Mouse (Mus musculus) lung, adult 2 months (tissue): ENCODE measurements around the gene Slamf6. TPM values are rescaled to one million over a fixed set of nuclear protein-coding genes. Genes with fewer than 3 reads are reported as not detected.

Experiments
- DNase-seq: peaks from one replicate; pipeline ENCODE4 v3.0.0; 2022
- H3K4me1 ChIP-seq: fragments of 200-500 bp; 2 replicates; pipeline ENCODE4 v1.6.1; 2011; ENCODE audit warnings: low read length; ENCODE audit not compliant: control insufficient read depth, insufficient read depth
- H3K4me3 ChIP-seq: fragments of 200-500 bp; replicated peaks from 2 replicates; pipeline ENCODE3; 2011; ENCODE audit warnings: low read depth, mild to moderate bottlenecking, control low read depth, low read length; ENCODE audit errors: extremely low read depth
- CTCF ChIP-seq: fragments of 200-500 bp; IDR thresholded peaks from 2 replicates; pipeline ENCODE4 v1.5.1; 2011; ENCODE audit warnings: mild to moderate bottlenecking, low read length, control low read depth; ENCODE audit not compliant: insufficient read depth
- POLR2A ChIP-seq: fragments of 200-500 bp; IDR thresholded peaks from 2 replicates; pipeline ENCODE4 v1.6.1; 2011; ENCODE audit warnings: low read depth, mild to moderate bottlenecking, control low read depth, low read length, borderline replicate concordance; ENCODE audit errors: extremely low read depth
- WGBS: fragments of 180-500 bp; shearing (Covaris S2); methylation state at CpG from one replicate; pipeline ENCODE4 v1.1.7; 2018; 5-methylcytosine and 5-hydroxymethylcytosine counted together
- polyA plus RNA-seq: library from polyadenylated mRNA; depleted of rRNA; stranded (reverse); fragments of >200 nt; gene quantifications from 2 replicates; pipeline ENCODE4 v1.2.3, GENCODE M21; 2012

The Slamf6 gene
- polyA plus RNA-seq, 1 experiment, result 2.5 TPM

DNA sequence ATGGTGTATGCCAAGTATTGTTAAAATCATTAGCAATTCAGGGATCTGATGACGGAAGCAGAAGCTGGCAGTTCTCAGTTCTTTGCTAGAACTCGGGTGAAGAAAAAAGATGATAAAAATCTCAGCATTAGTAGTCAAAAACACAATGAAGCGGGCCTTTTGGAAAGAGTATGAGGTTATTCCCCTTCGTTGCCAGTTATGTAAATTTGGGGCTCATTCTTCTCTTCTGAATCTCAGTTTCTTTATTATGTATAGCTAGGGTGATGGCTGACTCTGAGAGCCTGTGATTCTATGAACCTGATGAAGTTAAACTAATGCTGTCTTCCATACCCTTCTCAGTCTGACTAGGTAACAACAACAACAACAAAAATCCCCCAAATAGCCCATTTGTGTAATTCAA is 58.5 kb downstream of the Slamf6 start:
- no peak for DNase-seq
- H3K4me3 ChIP-seq, result no peak overlapping the region
- 80% methylated on average over 4 of the region's 4 CpGs for WGBS
- no peaks in the 10 kb centered on the region for H3K4me1 ChIP-seq
- TF ChIP-seq POLR2A (no peak), CTCF (no peak)

DNA sequence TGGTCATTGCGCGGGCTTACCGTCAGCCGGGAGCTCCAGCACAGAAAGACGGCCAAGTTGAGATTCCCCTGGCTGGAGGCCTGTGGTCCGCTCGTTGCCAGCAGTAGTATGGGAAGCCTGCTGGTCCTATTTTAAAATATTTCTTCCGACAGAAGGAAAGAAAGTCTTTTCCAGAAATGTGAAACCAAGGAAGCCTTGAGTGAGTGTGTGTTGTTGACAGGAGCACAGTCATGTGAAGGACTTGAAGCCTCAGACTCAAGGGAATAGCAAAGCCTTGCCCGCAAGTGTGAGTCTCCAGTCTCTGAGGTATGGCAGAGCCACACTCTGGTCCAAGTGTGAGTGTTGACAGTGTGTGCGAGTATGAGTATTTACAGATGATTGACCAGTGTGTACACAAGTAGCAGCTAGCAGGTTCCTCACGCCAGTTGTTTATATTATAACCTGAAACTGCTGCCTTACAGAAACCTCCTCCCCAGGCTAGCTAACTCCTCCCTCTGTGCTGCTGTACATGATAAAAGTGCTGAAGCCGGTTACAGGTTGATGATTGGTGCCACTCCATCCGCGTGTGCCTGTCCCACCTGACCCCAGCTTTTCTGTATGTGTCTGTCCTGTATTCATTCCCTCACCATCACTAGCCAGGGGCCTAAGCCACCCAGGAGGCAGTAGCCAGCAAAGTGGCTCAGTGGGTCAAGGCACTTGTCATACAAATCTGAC is 59.7 kb downstream of the Slamf6 start:
- DNase-seq, result no peak
- H3K4me3 ChIP-seq, result no peak overlapping the region
- 73% methylated on average over 14 of the region's 14 CpGs for WGBS
- TF ChIP-seq CTCF, result no peak
- TF ChIP-seq POLR2A, result no peak
- no peaks in the 10 kb centered on the region for H3K4me1 ChIP-seq

DNA sequence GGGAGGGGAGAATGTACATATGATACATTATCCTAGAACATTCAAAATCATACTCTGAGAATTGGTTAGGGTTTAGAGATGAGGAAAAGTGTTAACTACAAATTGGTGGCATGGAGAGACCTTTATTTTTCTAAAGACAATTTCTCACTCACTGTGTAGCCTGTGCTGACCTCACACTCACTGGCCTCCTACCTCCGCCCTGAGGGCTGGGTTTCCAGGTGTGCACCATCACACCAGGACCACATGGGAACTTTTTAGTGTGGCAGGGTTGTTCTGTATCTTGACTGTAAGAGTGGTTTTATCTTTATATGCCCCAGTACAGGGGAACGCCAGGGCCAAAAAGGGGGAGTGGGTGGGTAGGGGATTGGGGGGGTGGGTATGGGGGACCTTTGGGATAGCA is 60.6 kb downstream of the Slamf6 start:
- no peak overlapping the region for H3K4me3 ChIP-seq
- WGBS, result 79% methylated on average over 2 of the region's 2 CpGs
- DNase-seq, result no peak
- TF ChIP-seq CTCF (no peak), POLR2A (no peak)
- H3K4me1 ChIP-seq, result no peaks in the 10 kb centered on the region

DNA sequence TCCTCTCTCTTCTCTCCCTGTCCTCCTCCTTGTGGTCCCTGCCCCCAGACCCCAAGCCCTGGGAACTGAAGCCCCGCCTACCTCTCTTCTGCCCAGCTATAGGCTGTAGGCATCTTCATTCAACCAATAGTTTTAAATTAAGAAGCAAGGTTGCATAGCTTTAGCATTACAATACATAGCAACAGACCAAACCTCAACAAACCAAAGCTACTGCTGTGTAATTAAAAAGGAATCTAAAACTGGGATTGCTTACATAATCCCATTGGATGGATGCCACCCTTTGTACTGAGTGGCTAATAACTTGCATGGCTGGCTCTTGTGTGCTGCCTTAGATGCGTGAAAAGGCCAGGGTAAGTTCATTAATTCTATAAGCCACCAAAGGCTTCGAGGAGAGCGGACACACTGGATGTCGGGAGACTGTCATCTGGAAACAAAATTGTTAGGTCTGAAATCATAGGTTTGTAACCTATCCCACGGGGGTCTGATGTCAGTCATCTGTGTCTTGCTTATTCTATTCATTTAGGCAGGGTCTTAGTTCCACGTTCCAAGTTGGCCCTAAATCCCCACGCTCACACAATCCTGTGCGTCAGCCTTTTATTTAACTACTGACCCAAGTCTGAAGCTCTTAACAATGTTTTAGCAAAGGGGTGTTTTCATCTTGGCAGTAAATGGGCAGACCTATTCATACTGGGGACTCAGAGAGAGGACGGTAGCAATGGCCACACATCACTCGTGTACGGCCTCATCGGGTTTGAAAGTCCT is 62.8 kb downstream of the Slamf6 start:
- WGBS, result 87% methylated on average over 13 of the region's 13 CpGs
- no peak for DNase-seq
- no peak overlapping the region for H3K4me3 ChIP-seq
- no peaks in the 10 kb centered on the region for H3K4me1 ChIP-seq
- no peak for TF ChIP-seq POLR2A
- no peak for TF ChIP-seq CTCF

DNA sequence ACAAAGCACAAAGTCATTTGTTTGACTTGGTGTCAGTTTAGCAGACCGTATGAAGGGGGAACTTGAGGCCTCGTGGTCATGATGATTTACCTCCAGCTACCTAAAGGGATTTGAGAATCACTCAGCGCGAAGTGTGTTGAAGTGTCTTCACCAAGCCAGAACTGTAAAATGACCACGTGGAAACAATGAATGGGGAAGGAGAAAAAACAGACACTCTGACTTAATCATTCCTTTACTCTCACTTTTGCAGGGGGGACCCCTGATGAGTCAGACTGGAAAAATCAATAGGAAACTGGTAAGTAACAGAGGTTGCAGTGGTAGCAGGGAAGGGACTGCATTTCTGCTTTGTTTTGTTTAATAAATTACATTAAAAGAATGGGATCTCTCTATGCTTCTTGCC is 64.9 kb downstream of the Slamf6 start:
- H3K4me1 ChIP-seq, result no peaks in the 10 kb centered on the region
- no peak overlapping the region for H3K4me3 ChIP-seq
- WGBS, result 69% methylated on average over 5 of the region's 5 CpGs
- no peak for DNase-seq
- TF ChIP-seq POLR2A (no peak), CTCF (no peak)

DNA sequence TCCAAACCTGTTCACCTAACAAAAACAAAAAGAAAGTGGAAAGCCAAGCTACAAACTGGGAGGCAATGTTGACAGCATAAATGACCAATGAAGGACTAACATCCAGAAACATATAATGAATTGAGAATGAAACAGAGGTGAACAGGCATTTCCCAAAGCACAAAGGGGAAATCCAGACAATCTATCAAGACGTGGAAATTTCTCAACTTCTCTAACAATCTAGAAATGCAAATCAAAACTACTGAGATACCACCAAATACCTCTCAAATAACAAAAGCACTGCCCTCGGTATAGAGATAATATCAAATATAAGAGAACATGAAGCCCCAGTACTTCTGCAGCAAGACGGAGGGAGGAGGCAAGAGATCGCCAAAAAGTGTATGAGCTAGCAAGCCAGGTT is 65.4 kb downstream of the Slamf6 start:
- 64% methylated on average over 4 of the region's 4 CpGs for WGBS

DNA sequence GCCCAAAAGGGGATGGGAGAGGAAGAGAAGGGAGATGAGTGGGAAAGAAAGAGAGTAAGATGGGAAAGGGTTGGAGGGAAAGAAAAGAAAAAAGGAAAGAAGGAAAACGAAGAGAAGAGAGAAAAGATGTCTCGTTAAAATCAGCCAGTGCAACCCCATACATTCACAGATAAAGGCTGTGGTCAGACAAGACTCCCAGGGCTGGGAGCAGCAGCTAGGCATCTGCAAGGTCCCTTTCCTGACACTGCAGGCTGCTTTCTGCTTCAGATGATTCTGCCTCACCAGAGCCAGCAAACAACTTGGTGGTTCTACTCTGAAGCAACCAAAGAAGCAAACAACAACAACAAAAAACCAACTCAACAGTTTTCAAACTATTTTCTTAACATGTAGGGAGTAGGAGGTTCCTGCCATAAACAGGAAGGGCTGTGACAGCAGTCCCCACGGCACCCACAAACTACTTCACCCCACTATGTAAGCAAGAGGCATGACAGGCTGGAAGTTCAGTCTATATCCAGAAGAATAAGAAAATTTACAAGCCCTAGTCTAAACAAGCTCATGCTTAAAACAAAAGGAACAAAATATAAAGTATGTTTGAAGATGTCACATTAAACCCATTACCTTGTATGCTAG is 66.2 kb downstream of the Slamf6 start:
- no peak for TF ChIP-seq POLR2A
- TF ChIP-seq CTCF, result no peak
- no peak overlapping the region for H3K4me3 ChIP-seq
- 45% methylated on average over 3 of the region's 3 CpGs for WGBS
- H3K4me1 ChIP-seq, result no peaks in the 10 kb centered on the region
- no peak for DNase-seq

More for the DNA sequence above, 65.4 kb downstream of the Slamf6 start:
- H3K4me1 ChIP-seq, result no peaks in the 10 kb centered on the region
- no peak for DNase-seq
- no peak overlapping the region for H3K4me3 ChIP-seq
- no peak for TF ChIP-seq CTCF
- no peak for TF ChIP-seq POLR2A

DNA sequence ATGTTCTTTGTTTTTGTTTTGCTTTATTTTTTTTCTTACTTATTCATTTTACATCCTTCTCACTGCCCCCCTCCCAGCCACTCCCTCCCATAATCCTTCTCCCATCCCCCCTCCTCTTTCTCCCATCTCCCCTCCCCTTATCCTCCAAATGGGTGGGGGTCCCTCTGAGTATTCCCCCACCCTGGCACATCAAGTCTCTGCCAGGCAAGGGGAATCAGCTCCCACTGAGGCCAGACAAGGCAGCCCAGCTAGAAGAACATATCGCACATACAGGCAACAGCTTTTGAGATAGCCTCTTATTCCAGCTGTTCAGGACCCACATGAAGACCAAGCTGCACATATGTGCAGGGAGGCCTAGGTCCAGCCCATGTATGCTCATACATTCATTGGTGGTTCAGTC is 66.8 kb downstream of the Slamf6 start:
- no peak for TF ChIP-seq POLR2A
- no peak for TF ChIP-seq CTCF
- H3K4me1 ChIP-seq, result no peaks in the 10 kb centered on the region
- no peak overlapping the region for H3K4me3 ChIP-seq
- 97% methylated on average over 1 of the region's 1 CpGs for WGBS
- no peak for DNase-seq

DNA sequence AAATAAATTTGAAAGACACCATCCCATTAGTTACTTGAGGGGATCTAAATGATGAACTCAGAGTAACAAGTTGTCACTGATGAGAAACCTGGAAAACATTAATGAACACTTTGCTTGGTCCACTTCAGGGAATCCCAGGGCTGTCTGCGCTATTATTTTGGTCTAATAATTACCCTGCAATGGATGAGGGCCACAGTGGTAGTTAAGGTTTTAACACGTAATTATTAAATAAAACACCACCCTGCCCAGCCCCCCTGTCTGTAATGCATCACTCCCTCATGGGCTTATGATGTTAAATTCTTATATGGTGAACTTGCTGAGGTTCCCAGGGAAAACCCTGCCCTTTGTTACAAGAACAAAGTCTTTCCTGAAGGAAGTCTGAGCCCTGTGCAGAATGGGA is 74.6 kb downstream of the Slamf6 start:
- TF ChIP-seq CTCF (no peak), POLR2A (no peak)

DNA sequence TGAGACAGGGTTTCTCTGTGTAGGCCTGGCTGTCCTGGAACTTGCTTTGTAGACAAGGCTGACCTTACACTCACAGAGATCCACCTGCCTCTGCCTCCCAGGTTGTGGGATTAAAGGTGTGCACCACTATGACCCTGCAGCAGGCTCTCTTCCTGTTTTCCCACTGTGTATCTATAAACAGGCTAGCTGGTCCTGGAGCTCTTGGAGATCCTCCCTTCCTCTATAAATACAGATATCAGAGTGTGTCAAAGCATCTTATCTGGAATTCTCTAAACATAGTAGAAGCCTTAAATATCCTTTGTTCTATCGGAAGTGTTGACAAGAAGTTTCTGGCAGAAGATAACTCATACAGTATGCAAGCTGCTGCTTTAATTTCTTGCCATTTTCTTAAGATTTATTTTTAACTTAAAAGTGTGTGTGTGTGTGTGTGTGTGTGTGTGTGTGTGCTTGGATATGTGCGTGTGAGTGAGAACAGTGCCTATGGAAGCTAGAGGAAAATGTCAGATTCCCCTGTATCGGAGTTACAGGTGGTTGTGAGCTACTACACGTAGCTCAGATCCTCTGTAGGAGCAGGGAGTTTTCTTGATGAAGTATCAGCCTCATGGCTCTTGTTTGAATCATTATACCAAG is 75.7 kb downstream of the Slamf6 start:
- Histone ChIP-seq H3K4me3 (no peak overlapping the region), H3K4me1 (no peaks in the 10 kb centered on the region)
- 43% methylated on average over 4 of the region's 4 CpGs for WGBS
- no peak for DNase-seq
- TF ChIP-seq POLR2A (no peak), CTCF (no peak)

More for the DNA sequence above, 74.6 kb downstream of the Slamf6 start:
- Histone ChIP-seq H3K4me1 (no peaks in the 10 kb centered on the region), H3K4me3 (no peak overlapping the region)
- WGBS, result 83% methylated on average over 2 of the region's 2 CpGs
- no peak for DNase-seq
